Mouse (Mus musculus): ENCODE measurements around the gene H2-Q10.

GRCm38 (mm10) chr17:35502226-35502625 lies 32.3 kb downstream of the H2-Q10 start:
- no peak for TF ChIP-seq GATA1 (IDR thresholded peaks at IDR 0.05; ENCODE audit: low read length)
- no peak for TF ChIP-seq TAL1 (IDR thresholded peaks at IDR 0.05; ENCODE audit: low read length)
